Mouse (Mus musculus) mouse trophoblast stem cell (cell line): ENCODE measurements around the gene Osbpl3.

Experiments used
- in situ Hi-C, 2 experiments: fragments of 300-500 bp; cut with MseI, MboI; formaldehyde crosslinking; loops; 2 replicates in 1 of 2; 3 replicates in 1 of 2; pipeline ENCODE4 v1.15.1; 2025

Gene Osbpl3

DNA sequence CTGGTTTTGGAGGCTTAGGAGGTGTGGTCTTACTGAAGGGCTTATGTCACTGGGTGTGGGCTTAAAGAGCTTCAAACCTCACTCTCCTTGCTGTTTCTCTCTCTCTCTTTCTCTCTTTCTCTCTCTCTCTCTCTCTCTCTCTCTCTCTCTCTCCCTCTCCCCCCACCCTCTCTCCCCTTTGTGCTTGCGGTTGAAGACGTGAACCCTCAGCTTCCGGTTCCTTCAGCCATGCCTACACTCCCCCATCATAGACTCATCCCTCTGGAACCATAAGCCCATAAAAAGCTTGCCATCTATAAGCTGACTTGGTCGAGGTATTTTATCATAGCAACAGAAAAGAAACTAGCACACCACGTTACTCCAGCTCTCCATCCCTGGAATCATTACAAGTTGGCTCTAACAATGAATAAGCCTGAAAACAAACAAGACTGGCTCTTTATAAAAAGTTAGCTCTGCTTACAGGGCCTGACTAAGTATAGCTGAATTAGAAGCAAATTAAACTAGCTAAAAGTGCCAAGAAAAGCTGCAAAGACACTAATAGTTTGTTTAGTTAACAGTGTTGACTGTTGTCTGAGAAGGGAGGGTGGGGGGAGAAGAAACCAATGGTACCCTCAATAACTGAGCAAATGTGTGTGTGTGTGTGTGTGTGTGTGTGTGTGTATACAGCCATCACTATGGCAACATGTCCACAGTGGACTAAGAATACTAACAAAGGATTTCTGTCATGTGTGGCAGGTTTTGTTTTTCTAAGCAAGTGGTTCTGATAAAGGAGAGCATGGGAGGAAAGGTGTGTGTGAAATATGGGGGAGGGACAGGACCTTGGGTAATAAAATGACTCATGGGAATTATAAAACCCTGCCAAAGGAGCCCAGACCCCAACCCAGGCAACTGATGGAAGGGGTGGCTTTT lies 83.2 kb downstream of the Osbpl3 start:
- in situ Hi-C loops, result no loop called here

GRCm38 (mm10) chr6:50371501-50372086 lies 84.4 kb downstream of the Osbpl3 start:
- in situ Hi-C loops, result no loop called here

- in situ Hi-C loops, result no loop called here
These were observed 87.3 kb downstream of the Osbpl3 start for GRCm38 (mm10) chr6:50368502-50369292.

- in situ Hi-C loops, result no loop called here
These were observed 88.2 kb downstream of the Osbpl3 start for GRCm38 (mm10) chr6:50367836-50368235.

DNA sequence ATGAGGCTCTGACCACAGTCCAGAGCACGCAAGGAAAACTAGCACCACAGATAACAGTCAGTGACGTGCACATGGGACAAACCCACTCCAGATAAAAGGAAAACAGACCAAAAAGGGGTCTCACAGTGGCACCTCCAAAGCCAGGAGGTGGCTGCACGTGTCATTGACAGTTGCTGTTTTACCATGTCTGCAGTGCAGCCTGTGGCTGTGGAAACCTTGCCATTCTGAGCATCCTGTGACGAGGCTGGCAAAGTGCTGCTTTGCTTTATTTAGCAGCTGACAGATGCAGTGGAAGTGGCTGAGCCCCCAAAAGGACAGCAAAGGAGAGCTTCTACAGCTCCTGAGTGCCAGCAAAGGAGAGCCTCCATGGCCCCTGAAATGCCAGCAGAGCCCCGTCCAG lies 89.3 kb downstream of the Osbpl3 start:
- in situ Hi-C loops, result no loop called here

GRCm38 (mm10) chr6:50366319-50366718 lies 89.7 kb downstream of the Osbpl3 start:
- in situ Hi-C loops, result no loop called here

GRCm38 (mm10) chr6:50364364-50364763 lies 91.6 kb downstream of the Osbpl3 start:
- in situ Hi-C loops, result no loop called here

- in situ Hi-C loops, result no loop called here
These were observed 92.6 kb downstream of the Osbpl3 start for GRCm38 (mm10) chr6:50363385-50363784.

GRCm38 (mm10) chr6:50362704-50363261 lies 93.2 kb downstream of the Osbpl3 start:
- in situ Hi-C loops, result no loop called here

DNA sequence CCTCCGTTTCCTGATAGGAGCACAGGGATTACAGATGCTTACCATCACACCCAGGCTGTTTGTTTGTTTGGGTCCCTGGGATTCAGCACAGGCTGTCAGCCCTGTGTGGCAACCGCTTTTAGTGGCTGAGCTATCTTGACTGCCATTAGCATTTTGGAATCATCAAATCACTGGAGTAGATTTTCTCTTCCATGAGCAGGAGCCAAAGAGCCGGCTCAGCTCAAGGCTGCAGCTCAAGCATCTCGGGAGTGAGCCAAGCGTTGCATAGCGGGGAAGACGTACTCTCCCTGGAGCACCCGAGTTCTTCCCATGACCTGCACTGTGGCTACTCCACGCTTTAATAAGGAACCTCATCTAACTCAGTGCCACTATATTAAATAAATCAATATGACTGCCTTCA lies 93.8 kb downstream of the Osbpl3 start:
- in situ Hi-C loops, result no loop called here

DNA sequence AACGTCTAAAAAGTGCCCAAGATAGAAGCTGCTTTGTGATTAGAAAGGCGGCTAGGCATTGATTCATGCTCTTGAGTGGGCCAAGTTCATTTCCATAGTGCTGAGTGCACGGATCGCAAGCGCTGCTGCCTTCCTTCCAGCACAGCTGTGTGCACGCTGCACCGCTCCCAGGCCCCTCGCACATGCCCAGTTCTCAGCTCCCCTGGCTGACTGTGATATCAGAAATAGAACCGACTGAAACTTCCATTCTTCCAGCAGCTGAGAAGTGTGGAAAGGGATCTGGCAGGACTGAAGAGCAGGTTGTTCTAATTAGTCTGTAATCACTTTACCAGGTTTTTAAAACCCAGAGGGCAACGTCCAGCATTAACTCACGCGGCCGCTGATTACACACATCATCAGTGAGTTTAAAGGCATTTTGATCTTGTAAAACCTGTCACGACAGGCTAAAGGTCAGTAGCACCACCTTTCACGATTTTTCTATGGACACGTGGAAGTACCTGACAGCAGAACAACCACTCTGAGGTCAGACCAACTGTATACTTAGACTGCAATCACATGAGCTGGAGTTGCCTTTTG lies 97.8 kb downstream of the Osbpl3 start:
- in situ Hi-C loops, result no loop called here

DNA sequence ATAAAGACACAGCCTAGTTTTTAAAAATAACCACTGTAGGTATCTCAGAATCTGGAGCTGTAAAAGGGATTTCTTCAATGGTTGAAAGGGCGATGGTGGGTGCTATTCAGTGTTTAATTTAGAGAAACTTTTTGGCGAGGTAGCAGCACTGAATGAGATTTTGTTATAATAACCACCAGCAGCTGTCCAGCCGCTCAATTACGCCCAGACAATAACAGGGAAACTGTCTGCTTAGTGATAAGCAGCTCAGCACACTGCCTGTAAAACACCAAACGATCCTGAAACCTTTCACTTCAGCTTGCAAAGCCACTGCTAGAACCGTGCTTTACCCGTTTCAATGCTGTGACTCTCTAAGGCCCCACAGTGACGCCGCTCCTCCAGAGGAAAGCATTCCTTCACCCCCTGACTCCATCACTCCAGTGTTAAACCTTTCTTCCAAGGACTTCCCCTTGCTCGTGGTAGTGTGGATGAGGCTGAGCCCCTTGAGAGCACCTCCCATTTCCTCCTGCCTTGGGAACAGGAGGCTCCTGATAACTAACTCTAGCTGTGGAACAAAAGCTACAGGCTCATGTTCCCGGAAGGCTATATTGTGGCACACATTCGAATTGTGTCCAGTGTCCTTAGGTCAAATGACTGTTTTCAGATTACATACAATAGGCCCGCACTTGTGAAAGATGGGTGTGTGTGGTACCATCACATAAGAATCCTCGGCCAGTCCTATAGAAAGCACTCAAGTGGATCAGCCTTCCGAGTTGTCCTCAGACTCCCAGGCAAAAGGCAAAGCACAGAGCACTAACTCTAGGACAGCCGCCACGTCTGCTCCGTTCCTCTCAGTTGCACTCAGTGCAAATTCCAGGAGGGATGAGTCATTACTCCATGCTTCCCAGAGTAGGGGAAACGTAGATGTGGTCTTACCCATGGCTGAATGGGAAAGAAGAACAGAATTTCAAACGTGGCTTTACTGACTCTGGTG lies 101.0 kb downstream of the Osbpl3 start:
- in situ Hi-C loops, result no loop called here

DNA sequence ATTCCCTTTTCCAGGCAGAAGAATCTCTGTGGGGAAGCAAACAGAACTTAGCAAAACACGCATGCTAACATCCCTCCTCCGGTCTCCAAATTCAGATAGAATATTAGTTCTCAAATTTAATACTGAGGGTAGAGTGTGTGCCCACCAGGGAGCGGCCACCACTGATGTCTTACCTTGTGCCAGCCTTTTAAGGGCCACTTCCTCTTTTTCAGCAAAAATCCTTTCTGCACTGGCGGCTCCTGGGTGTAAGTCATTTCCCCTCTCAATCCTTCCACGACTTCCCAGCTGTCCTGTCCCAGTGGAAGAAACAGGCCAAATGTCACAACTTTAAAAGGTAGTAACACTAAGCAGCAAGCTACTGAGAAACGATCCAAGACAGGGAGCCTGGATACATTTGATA lies 103.2 kb downstream of the Osbpl3 start:
- in situ Hi-C loops, result no loop called here

- in situ Hi-C loops, result no loop called here
These were observed 105.1 kb downstream of the Osbpl3 start for GRCm38 (mm10) chr6:50350911-50351310.

GRCm38 (mm10) chr6:50348619-50349018 lies 107.4 kb downstream of the Osbpl3 start:
- in situ Hi-C loops, result no loop called here

DNA sequence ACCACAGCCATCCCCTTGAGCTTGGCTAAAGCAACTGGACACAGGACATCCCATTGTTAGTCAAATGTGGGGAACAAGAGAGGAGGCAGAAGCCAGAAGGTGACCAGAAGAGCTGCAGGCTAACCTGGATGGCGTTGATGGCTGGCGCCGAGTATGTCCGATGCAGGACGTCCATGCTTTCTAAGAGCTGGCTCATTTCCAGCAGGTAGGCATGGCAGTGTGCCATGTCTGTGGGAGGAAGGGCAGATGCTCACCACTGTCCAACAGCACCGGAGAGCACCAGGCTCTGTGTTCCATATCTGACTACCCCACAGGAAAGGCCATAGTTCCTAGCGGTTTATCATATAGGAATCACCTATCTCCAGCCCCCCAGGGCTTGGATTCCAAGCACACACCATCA lies 109.8 kb downstream of the Osbpl3 start:
- in situ Hi-C loops, result no loop called here

DNA sequence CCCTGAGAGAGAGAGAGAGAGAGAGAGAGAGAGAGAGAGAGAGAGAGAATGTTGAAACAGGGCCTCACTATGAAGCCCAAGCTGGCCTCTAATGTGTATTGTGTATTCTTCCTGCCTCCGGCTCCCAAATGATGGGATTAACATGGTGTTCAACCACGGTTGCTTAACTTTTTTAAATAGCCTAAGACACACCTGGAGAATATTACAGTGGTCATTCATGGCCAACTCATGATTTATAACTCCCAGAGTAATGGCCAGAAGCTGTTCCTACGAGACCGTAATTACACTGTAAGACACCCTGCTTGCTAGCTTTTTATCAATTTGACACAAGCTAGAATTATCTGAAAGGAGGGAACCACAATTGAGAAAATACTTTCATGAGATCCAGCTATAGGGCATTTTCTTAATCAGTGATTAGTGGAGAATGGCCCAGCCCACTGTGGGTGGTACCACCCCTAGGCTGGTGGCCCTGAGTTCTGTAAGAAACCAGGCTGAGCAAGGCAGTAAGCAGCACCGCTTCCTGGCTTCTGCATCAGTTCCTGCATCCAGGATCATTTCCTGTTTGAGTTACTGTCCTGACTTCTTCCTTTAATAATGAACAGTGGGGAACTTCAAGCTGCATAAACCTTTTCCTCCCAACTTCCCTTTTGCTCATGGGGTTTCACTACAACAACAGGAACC lies 115.6 kb downstream of the Osbpl3 start:
- in situ Hi-C loops, result no loop called here

GRCm38 (mm10) chr6:50337431-50337830 lies 118.6 kb downstream of the Osbpl3 start:
- in situ Hi-C loops, result no loop called here

DNA sequence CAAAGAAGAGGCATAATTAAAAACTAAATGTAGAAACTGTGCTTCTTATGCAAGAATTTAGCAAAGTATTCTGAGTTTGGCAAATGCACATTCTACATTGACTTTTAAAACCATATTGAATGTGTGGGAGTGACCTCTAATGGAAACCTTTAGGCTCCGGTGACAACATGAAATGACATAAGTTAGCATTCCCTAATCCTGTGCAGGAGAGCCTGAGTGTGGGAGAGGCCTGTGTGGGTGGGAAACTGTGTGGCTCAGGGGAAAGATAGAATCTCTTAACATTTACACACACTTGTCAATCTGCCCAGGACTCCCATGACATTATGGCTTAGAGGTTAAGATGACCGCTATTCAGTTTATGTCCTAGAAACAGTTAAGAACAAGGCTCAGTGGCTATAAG lies 119.6 kb downstream of the Osbpl3 start:
- in situ Hi-C loops, result no loop called here
